Mouse (Mus musculus): ENCODE results near the gene Zc4h2.

Gene Zc4h2

GRCm38 (mm10) chrX:95657804-95658599 lies at the start of gene Zc4h2:
Zc4h2 (minus strand) TSS chrX:95658509.
- peak; percentile 75 to 82 for DNase-seq

DNA sequence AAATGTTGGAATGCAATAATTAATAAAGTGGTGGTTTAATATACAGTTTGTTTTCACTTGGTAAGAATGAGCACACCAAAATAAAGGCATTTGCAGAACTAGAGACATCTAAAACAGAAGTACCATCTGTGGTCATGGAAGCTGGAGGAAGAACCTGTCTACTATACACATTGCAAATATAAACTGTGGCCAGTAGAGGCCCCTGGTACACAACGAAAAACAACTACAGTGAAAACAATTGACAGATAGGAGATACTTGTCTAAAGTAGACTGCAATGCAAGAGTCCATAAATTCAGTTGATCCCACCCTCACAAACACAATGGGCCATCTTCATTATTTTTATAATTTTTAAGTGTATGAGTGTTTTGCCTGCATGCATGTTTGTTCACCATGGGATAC lies 28.8 kb upstream of the Zc4h2 start:
- DNase-seq = peak; percentile 12 to 37

GRCm38 (mm10) chrX:95682206-95682605 lies 23.9 kb upstream of the Zc4h2 start:
- no peak for DNase-seq

DNA sequence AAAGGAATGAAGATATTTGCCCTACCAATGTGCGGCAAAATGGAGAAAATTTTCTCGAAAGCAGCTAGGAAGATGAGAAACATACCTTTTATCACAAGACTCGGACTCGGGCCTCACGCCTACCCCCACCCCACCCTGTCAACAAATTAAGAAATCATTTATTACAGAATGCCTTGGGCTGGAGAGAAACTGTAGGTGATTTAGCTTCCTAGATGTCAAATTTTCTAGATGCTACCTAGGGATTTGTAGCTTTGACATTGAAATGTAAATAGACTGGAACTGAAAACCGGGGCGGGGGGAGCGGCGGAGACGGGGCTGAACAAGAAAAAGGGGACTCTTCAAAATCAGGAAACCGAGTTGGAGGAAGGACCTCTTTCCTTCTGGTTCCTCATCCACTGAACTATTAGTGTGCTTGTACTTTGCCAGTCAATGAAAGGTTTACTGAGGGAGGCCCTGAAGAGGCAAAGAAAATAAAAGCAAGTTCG lies 333 bp upstream of the Zc4h2 start:
- DNase-seq = peak; percentile 50 to 51

DNA sequence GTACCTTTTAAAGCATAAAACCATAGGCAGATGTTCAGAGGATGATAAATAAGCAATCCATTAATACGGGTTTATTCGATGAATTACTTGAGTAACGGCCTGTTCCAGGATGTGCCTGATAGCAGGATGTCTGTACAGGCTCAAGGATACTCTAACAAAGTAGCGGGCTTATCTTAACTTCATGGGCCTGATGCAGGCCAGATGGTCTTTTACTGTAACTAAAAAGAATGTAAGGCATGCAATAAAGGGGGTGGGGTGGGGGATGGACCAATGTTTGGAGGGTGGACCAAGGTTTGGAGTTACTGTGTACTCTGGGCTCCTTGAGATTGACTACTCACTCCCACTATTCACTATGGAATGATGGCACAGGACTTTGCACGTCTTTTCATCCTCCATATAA lies 57.7 kb downstream of the Zc4h2 start:
- DNase-seq = no peak
